Mouse (Mus musculus) liver, adult 2 months (tissue): ENCODE data around the gene Usp7.

Experiments
- CTCF ChIP-seq: fragments of 200-500 bp; IDR thresholded peaks from 2 replicates; pipeline ENCODE4 v1.5.1; 2011; ENCODE audit warnings: low read depth, low read length, control low read depth
- POLR2A ChIP-seq: fragments of 200-500 bp; IDR thresholded peaks from 2 replicates; pipeline ENCODE4 v1.6.1; 2011; ENCODE audit warnings: low read length, control low read depth; ENCODE audit not compliant: insufficient read depth; ENCODE audit errors: extremely low read depth

DNA sequence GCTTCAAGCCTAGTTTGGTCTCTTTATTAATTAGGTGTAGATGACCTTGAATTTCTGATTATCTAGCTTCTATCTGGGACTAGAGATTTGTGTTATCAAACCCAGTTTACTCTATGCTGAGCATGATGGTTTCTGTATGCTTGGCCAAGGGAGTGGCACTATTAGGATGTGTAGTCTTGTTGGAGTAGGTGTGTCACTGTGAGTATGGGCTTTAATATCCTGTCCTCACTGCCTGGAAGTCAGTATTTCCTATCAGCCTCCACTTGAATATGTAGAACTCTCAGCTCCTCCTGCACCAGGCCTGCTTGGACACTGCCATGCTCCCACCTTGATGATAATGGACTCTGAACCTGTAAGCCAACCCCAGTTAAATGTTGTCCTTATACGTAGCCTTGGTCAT lies 44.8 kb upstream of the Usp7 start:
- TF ChIP-seq CTCF (no peak), POLR2A (no peak)
